Mouse (Mus musculus): ENCODE measurements around the gene Atp6v0e. TPM values are rescaled to one million over a fixed set of nuclear protein-coding genes. Genes with fewer than 3 reads are reported as not detected.

Gene Atp6v0e
- total RNA-seq, 2 experiments from 2014 or later: 32.7 to 34.6 TPM

DNA sequence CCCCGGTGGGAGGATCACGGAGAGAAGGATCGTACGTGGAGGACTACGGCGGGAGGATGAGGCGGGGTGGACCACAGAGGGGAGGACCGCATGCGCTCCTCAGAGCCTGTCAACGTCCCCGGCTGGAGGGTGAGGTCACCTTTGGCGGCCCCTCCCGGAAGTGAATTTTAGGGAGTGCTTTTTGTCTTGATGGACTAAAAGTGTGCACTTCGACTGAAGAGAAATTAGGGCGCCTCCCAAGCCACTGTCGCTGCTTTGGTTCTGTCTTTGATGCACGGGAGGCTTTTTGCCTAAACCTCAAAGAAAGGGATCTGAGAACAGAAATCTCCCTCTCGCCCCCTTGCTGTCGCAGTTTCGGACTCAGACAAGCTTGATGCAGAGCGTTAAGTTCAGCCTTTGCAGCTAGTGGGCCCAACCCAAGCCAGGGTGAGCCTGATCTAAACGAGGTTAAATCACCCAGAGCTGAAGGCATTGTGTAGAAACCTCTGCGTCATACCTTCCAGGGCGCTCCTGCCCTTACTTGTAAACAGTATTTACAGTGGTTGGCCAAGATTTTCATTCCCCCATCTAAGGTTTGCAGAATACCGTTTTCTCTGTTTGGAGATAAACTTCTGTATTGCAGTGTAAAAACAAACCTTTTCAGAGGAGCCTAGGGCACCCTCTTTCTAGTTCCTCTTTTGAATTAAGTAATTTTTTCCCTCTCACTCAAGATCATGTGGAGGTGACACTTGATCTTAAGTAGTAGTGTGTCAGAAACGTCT lies 13.8 kb downstream of the Atp6v0e start:
- DNase-seq: peak in 1 of 2 experiments; percentile 77
- intact Hi-C loops (cut with DNase I): loop anchor here (5.0 kb wide), 2 partner anchors 36 to 211 kb away; no protein-coding TSS in a partner anchor

DNA sequence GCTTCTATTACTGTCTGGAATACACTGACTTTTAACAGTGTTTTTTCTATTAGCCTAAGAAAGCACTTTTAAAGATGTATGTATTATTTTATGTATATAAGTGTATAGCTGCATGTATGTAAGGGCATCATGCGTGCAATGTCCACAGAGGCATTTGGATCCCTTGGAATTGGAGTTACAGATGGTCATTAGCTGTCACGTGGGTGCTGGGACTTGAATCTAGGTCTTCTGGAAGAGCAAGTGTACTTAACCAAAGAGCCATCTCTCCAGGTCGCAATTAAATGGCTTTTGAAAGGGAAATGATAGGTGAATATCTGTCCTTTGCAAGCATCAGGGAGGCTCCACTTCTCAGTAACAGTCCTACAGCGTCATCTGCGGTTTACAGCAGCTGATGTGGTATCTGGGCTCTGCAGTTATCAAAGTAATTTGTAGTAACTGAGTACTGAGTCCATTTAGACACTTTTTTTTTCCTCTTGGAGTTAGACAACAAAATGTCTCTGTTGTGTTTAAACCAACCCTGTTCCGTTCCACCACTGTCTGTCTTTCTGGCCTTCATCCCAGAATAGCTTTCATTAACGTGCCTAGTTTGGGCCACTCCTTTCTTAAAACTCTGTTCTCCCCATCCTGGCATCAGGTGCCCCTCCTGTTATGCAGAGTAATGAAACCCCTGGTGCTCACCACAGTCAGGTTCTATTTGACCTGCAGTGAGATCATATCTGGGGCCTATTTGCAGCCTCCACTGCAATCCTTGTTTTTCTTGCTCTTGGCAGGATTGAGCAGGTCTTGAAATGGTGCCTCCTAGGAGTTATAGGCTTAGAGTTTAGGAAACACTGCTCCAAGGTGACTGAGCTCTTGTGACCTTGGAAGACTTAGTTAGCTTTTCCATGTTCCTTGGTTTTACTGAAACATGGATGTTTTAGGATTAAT lies 14.9 kb downstream of the Atp6v0e start:
- no peak for DNase-seq
- intact Hi-C loops (cut with DNase I): loop anchor here (5.0 kb wide), 2 partner anchors 34 to 209 kb away; no protein-coding TSS in a partner anchor

DNA sequence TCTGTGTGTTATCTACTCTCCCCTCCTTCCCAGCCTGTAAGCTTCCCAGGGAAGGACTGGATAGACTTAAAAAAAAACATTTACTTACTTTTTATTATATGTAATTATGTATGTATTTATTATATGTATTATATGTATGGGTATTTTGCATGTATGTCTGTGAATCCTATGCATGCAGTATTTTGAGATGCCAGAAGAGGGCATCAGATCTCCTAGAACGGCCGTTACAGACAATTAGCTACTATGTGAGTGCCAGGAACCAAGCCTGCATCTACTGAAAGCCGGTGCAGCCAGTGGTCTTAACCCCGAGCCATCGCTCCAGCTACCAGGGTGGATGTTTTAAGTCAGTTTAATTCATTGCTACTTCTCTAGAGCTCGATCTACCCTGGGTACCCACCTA lies 18.2 kb downstream of the Atp6v0e start:
- intact Hi-C loops (cut with DNase I): no loop called here
- no peak for DNase-seq

DNA sequence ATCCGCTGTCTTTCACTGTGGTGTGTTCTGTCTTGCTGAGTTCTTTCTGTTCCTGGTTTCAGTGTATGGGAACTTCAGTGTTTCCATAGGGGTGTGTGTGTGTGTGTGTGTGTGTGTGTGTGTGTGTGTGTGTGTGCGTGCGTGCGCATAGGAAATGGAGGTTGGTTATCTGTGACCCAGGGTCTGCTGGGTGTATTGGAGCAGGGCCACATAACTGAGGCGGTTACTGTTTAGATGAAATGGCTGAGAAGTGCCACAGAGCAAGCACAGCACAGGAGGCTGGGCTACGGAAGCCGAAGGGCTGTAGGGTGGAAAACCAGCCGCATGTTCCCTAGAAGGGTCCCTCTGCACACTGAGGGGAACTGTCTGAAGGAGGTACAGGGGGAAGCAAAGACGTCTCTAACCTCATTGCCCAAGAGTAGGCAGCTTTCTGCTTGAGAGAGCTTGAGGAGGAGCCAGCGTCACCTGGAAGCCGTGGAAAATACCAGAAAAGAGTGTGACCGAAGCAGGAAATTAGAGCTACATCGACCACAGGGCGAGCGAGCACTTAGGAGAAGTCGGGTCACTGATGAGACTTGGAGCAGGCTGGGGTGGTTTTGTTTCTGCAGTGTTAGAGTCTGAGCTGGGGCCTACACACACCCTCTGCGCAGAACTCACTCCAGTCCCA lies 23.4 kb downstream of the Atp6v0e start:
- intact Hi-C loops (cut with DNase I): no loop called here
- no peak for DNase-seq

DNA sequence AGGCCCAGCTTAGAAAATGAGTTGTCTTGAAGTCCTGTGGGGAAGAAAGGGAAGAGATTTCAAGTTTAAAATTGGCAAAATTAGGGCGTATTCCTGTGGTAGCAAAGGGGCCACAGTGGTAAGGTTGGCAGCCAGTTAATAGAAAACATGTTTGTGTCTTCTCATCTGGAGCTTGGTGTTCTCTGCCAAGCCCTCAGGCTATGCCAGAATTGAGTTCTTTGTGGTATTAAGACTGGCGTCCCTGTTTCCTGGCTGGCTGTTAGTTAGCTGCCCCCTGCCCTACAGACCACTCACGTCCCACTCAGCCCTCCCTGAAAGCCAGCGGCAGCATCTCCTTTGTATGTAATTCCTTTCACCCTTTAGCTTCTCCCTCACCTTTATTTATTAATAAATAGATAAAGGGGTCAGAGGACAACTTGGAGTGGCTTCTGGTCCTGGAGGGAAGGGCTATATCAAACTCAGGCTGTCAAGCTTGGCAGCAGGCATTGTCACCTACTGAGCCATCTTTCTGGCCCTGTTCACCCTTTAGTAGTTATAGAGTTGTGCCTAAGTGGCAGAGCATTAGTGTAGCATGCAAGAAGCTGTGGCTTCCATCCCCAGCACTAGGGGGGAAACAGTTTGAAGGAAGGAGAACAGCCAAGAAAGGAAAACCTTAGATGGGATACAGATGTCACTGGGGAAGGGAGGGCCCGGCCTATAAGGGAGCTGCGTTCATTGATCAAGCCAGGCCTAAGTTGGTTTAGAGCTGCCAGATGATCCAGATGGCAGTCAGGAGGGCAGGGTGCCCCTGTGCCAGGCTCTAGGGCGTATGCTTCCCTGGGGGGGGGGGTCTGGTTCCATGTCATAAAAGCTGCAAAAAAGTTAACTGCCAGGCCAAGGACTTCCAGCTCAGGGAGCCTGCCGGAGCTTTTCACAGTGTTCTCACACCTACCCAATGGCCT lies 26.0 kb downstream of the Atp6v0e start:
- DNase-seq: no peak
- intact Hi-C loops (cut with DNase I): no loop called here

DNA sequence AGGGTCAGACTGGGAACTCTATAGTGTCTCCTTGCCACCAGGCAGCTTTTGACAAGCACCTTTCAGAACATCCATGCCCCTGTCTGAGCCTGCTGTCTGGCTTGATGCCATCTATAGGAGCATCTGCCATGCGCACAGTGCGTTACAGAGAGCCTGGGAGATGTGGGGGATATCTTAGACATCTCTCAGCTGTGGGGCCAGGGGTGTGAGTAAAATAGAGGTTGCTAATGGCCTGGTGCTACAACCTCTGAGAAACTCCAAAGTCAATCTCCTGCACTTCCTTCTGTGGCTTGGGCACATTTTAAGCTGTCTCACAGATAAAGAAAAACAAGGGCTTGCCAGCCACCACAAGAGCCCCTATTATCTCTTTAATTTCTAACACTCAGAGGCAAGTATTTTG lies 26.8 kb downstream of the Atp6v0e start:
- intact Hi-C loops (cut with DNase I): no loop called here
- no peak for DNase-seq

DNA sequence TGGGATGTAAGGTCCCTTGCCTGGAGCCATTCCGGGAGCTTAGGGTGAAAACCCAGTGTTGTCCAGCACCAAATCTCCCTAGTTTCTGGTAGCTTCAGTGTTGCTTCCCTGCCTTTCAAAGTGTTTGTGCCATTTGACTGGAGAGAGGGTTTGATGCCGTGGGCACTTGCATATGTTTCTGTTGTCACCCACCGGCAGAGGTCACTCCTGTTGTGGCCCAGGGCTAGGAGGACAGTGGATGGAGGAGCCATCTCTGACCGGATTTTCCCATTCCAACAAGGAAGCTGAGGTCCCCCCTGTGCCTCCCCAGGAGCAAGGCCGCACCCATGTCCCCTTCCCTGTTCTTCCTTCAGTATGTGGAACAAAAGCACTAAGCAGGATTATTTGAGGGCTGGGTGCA lies 27.2 kb downstream of the Atp6v0e start:
- intact Hi-C loops (cut with DNase I): no loop called here
- DNase-seq: no peak

DNA sequence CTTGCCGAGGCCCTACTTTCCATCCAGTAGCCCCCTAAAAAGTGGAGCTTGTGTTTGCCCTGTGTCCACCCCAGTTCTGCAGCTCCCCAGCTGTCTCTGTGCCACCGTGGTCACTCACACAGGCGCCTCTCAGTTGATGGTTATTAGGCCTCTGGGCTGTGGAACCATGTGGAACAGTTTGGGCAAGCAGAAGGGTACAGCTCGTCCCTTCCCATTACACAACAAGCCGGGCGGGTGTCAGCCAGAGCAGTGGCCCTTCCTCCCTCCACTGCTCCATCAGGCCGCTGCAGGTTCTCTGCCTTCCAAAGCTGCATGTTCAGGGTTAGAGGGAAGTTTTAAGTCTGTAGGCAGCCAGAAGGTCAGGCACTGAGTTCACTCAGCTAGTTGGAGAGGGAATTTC lies 28.1 kb downstream of the Atp6v0e start:
- intact Hi-C loops (cut with DNase I): no loop called here
- DNase-seq: peak in 1 of 2 experiments; percentile 60

DNA sequence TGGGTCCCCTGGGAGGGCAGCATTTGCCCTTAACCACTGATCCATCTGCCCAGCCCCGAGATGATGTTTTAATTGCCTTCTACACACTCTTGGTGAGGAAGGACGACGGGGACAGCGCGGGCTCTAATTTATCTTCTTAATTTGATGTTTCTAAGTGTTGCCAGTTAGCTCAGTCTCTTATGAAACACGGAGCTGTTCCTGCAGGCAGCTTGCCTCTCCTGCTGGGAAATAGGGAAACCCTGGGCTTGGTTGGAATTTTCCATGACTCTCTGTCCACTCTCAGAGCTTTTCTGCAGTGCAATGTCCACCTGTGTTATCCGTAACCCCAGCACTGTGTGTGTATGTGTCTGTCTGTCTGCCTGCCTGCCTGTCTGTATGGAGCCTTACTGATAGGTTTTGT lies 30.4 kb downstream of the Atp6v0e start:
- DNase-seq: no peak
- intact Hi-C loops (cut with DNase I): no loop called here

DNA sequence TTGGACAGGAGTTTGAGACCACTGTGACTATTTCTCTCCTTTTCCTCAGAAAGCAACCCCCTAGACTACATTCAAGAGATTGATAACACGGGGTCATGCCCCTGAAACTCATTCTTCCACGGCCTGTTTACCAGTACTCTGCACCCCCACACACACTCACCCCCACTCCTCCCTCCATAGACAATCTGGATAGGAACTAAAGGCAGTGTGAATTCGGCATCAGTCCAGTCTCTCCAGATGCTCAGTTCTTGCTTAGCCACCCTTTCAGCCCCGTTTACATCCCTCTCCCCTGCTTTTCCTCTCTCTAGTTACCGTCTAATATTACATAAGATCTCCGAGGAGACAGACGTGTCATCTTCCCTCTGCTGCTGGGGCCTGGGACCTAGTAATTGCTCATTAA lies 31.1 kb downstream of the Atp6v0e start:
- DNase-seq: no peak
- intact Hi-C loops (cut with DNase I): no loop called here

DNA sequence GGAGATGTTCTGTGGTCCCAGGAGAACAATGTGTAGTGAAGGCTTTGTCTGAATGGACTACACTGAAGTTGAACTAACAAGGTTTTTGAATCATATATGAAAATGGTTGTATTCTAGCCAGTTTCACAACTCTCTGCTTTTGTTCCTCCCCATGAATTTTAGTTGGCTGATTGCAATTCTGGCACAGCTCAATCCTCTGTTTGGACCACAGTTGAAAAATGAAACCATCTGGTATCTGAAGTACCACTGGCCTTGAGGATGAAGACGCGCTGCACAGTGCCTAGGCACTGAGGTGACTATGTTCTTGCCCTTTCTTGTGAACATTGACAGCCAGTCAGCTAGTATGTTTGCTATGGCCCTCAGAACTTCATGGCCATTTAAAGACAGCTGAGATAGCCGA lies 32.2 kb downstream of the Atp6v0e start:
- intact Hi-C loops (cut with DNase I): no loop called here

DNA sequence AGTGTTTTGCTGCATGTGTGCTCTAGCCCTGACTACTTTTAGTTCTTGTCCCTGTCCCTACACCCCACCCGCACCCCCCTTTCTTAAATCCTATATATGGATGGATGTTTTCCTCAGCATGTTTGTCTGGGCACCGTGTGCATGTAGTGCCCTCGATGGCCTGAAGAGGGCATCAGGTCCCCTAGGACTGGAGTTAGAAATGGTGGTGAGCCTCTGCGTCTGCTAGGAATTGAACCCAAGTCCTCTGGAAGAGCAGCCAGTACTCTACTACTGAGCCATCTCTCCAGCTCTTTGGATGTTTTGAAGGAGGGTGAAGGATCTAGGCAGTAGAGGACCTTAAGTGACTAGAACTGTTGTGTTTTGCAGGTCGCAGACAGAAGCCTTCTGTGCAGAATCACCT lies 35.8 kb downstream of the Atp6v0e start:
- no peak for DNase-seq
- intact Hi-C loops (cut with DNase I): no loop called here

More for the DNA sequence above, 32.2 kb downstream of the Atp6v0e start:
- no peak for DNase-seq

DNA sequence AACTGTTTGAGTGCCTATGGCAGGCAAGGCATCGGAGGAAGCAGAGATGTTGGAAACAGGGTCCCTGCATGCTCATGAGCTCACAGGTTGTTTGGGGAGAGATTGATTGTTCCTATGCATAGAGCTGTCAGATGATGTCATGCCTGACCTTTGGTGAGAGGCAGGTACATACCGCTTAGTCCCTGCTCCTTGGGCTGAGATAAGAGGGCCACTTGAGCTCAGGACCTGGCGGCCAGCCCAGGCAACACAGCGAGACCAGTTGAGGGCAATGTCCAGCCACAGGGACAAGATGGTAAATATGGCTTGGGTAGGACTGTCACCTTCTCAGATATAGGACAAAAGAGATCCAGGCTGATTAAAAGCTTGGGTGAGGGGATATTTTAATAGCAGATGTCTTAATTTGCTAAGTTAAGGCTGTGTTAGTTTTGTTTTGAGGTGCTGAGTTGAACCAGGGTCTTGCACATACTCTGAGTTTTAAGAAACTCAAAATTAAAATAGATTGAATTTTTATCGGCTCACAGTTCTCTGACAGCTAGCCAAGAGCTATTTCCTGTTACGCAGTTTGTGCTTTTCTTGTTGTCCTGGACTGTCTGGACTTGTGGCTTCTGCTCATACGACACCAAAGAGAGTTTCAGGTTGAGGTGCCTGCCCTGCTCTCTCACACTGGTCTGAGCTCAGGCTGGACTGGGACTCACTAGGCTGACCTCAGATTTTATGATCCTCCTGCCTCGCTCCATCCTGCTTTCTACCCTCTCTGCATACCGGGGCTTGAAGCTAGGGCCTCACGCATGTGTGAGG lies 37.0 kb downstream of the Atp6v0e start:
- intact Hi-C loops (cut with DNase I): no loop called here
- no peak for DNase-seq

DNA sequence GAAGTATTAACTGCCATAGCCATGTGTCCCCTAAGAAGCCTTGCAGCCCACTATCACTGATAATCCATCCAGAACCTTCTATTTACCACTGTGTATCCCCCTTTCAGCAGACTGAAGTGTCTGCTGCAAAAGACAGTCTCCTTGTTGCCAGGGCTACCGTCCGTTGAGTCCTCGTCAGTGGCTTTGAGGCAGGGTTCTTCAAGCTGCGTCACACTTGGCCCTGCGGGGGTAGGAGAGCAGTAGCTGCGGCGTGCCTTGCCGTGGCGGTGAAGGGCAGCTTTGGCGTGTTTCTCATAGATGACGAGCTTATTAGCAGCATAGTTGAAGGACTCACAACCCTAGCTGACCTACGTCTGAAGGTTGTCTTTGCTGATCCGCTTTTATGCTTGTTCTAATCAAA lies 38.5 kb downstream of the Atp6v0e start:
- DNase-seq: no peak
- intact Hi-C loops (cut with DNase I): no loop called here

DNA sequence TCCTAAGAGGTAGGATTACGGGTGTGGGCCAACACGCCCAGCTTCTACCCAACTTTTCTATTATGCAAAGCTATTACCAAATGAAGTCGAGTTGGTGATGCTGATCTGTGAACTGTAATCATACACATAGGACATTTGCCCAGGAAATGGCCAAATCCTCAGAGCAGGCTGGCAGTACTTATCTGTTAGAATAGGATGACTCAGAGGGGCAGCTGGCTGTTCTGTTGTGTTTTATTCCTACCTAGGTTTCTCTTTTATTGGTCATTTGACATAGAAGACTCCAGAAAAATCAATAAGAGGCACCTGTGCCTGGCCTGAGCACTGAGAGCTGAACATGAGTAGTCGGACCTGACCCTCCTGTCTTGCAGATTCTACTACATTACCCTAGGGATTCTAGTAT lies 39.6 kb downstream of the Atp6v0e start:
- no peak for DNase-seq
- intact Hi-C loops (cut with DNase I): no loop called here

DNA sequence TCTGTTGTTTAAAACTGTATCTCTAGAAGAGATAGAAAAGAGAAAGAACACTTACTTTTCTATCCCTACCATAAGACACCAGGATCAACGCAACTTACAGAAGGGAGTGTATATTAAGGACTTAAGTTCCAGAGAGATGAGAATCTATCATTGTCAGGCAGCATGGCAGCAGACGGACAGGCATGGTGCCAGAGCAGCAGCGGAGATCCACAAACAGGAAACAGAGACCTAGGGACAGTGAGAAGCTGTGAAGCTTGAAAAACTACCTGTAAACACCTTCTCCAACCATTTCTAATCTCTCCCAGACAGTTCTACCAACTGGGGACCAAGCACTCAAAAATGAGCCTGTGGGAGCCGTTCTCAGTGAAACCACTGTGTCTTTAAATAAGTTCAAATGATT lies 40.6 kb downstream of the Atp6v0e start:
- intact Hi-C loops (cut with DNase I): no loop called here
- DNase-seq: no peak

DNA sequence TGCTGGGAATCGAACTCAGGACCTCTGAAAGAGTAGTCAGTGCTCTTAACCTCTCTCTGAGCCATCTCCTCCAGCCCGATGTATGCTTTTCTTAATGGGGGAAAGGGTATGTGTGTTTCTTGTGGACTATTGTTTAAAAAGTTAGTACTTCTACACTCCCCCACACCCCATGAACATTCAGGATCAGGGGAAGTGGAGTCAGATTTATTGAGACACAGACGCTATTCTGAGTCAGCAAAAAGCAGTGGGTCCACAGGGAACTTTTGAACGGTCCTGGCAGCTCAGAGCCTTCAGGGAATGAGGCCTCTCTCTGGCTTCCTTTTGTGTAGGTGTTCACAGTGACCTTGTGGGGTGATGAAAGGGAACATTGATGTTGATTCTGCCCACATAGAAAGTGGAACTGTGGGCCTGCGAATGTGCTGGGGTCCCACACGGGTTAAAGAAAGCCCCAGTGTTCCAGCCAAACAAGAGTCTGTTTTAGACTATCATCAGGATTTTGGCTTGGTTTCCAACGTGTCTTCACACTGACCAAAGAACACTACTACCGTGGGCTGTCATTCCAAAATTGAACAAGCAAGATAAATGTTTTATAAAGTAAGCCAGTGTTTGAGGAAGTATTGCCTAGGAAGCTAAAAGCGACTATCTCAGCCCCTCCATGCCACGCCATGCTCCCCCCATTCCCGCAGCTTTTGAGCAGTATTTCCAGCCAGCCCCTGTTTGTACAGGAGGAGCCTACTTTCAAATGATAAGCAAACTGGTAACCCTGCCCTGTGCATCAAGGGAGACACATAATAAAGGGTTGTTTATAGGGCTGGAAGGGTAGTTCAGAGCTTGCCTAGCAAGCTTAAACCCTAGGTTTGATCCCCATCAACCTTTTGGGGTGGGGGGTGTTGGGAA lies 42.7 kb downstream of the Atp6v0e start:
- DNase-seq: no peak
- intact Hi-C loops (cut with DNase I): no loop called here

DNA sequence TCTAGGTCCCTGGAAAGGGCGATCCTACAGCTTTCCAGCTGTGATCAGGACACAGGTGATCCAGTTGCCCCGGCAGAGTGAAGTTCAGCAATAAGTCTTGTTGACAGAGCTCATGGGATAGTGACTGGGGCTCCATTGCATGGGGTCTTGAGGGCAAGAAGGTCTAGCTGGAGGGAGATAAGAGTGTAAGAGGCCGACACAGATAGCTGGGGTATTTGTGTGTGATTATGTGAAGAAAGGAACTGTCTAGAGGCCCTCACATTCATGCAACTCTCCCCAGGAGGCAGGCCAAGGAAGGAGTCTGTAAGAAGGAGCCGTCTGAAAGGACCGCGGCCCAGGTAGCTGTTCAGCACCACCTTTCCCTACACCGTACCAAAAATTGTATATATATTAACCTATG lies 44.0 kb downstream of the Atp6v0e start:
- no peak for DNase-seq
- intact Hi-C loops (cut with DNase I): no loop called here
